Mouse (Mus musculus) spleen, postnatal 14 days (tissue): ENCODE measurements around the gene Smap2.
"Not testable (repeated sequence)": the region's sequence is repeated elsewhere in the genome, so short reads cannot be mapped to it uniquely, and the experiment has no call there.

Experiments used
- DNase-seq, 2 experiments: peaks; one replicate each; pipeline ENCODE4 v3.0.0; 2021 to 2022; ENCODE audit warnings: low spot score in 2 of 2

Gene Smap2

GRCm38 (mm10) chr4:121016928-121017657, at the start of gene Smap2:
TSS of gene Smap2 (minus strand) at chr4:121017247.
- DNase-seq: peak; percentile 97 to 98

- no peak for DNase-seq
Observed at GRCm38 (mm10) chr4:121065336-121065735, 48.3 kb upstream of the Smap2 start.

GRCm38 (mm10) chr4:121059218-121059617, 42.2 kb upstream of the Smap2 start:
- not testable (repeated sequence) for DNase-seq

- no peak for DNase-seq
Observed at GRCm38 (mm10) chr4:121057032-121057431, 40.0 kb upstream of the Smap2 start.

GRCm38 (mm10) chr4:121056342-121056741, 39.3 kb upstream of the Smap2 start:
- peak in 1 of 2 experiments; percentile 21 for DNase-seq

- no peak for DNase-seq
Observed at GRCm38 (mm10) chr4:121052454-121053323, 35.6 kb upstream of the Smap2 start.

- DNase-seq: no peak
Observed at GRCm38 (mm10) chr4:121051863-121052262, 34.8 kb upstream of the Smap2 start.

- DNase-seq: no peak
Observed at GRCm38 (mm10) chr4:121042946-121043345, 25.9 kb upstream of the Smap2 start.

- no peak for DNase-seq
Observed at GRCm38 (mm10) chr4:121042472-121042871, 25.4 kb upstream of the Smap2 start.

GRCm38 (mm10) chr4:121040897-121041671, 24.0 kb upstream of the Smap2 start:
- DNase-seq: peak; percentile 27 to 53

- no peak for DNase-seq
Observed at GRCm38 (mm10) chr4:121040323-121040722, 23.3 kb upstream of the Smap2 start.

- no peak for DNase-seq
Observed at GRCm38 (mm10) chr4:121039331-121040115, 22.5 kb upstream of the Smap2 start, which contains the start of gene Col9a2. TSS of gene Col9a2 (plus strand) at chr4:121039385.

GRCm38 (mm10) chr4:121033006-121033405, 16.0 kb upstream of the Smap2 start:
- no peak for DNase-seq

GRCm38 (mm10) chr4:121031440-121031839, 14.4 kb upstream of the Smap2 start:
- no peak for DNase-seq

- no peak for DNase-seq
Observed at GRCm38 (mm10) chr4:121029632-121030031, 12.6 kb upstream of the Smap2 start.

GRCm38 (mm10) chr4:121028659-121029392, 11.8 kb upstream of the Smap2 start:
- DNase-seq: peak in 1 of 2 experiments; percentile 70

- DNase-seq: no peak
Observed at GRCm38 (mm10) chr4:121028146-121028545, 11.1 kb upstream of the Smap2 start.

- DNase-seq: no peak
Observed at GRCm38 (mm10) chr4:121025681-121026080, 8.6 kb upstream of the Smap2 start.

GRCm38 (mm10) chr4:121023941-121024340, 6.9 kb upstream of the Smap2 start:
- peak in 1 of 2 experiments; percentile 31 for DNase-seq

GRCm38 (mm10) chr4:121023464-121023863, 6.4 kb upstream of the Smap2 start:
- DNase-seq: no peak
